Mouse (Mus musculus) limb, embryonic 10.5 days (tissue): ENCODE data around the gene Cd47. TPM values are rescaled to one million over a fixed set of nuclear protein-coding genes. Genes with fewer than 3 reads are reported as not detected.

Experiments used
- DNase-seq: peaks from one replicate; pipeline ENCODE4 v3.0.0-alpha.2; 2017; ENCODE audit warnings: low spot score
- H3K27ac ChIP-seq: fragments of 300-500 bp; sonication (generic); 2 replicates; pipeline ENCODE4 v1.5.1; 2016; ENCODE audit warnings: mild to moderate bottlenecking
- H3K27me3 ChIP-seq: fragments of 300-500 bp; sonication (generic); 2 replicates; pipeline ENCODE4 v1.6.1; 2016; ENCODE audit warnings: low read depth, mild to moderate bottlenecking; ENCODE audit not compliant: poor library complexity, severe bottlenecking
- H3K36me3 ChIP-seq: fragments of 300-500 bp; sonication (generic); 2 replicates; pipeline ENCODE4 v1.6.1; 2016; ENCODE audit warnings: mild to moderate bottlenecking, moderate library complexity
- H3K4me1 ChIP-seq: fragments of 300-500 bp; sonication (generic); 2 replicates; pipeline ENCODE4 v1.6.1; 2016
- H3K4me3 ChIP-seq: fragments of 300-500 bp; sonication (generic); 2 replicates; pipeline ENCODE4 v1.5.1; 2016; ENCODE audit warnings: mild to moderate bottlenecking, moderate library complexity
- H3K9me3 ChIP-seq: fragments of 300-500 bp; sonication (generic); replicated peaks from 2 replicates; pipeline ENCODE4 v1.6.1; 2016; ENCODE audit warnings: mild to moderate bottlenecking
- WGBS: fragments of 180-500 bp; shearing (Covaris S2); methylation state at CpG from one replicate; pipeline ENCODE4 v1.1.7; 2016; 5-methylcytosine and 5-hydroxymethylcytosine counted together
- polyA plus RNA-seq: library from polyadenylated mRNA; unstranded; fragments of >200 nt; fragmentation: Nextera tagmentation; extraction: Ambion mirVana; gene quantifications from 2 replicates; pipeline ENCODE4 v1.2.1, GENCODE M21; 2016

Gene Cd47
- polyA plus RNA-seq, 1 experiment from 2014 or later, result 26.6 TPM

DNA sequence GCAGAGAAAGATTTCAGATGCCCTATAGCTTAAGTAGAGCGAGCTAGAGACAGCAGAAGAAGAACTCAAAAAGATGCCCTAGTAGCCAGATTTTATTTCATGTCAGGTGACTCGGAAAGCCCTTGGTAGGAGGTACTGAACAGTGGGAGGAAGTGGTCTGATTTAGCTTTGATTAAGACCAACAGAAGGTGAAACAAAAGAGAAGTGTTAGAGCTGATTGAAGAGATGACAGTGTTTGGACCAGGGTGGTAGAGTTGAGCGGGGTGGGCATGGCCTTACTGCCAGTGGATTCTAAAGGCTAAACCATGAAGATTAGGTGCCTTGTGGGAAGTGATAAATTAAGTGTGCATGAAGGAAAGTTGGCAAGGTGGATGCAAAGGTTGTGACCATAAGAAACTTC, 162.0 kb downstream of the Cd47 start:
- DNase-seq, result no peak
- Histone ChIP-seq H3K27me3 (no peaks in the 10 kb centered on the region), H3K4me3 (no peak overlapping the region), H3K9me3 (no peaks in the 10 kb centered on the region), H3K36me3 (no peaks in the 10 kb centered on the region), H3K4me1 (peaks cover 9% of the 10 kb centered on the region), H3K27ac (no peak overlapping the region)
- 87% methylated on average over 3 of the region's 3 CpGs for WGBS

- 42% methylated on average over 7 of the region's 7 CpGs for WGBS
- Histone ChIP-seq H3K9me3 (no peaks in the 10 kb centered on the region), H3K4me3 (no peak overlapping the region), H3K4me1 (peaks cover 9% of the 10 kb centered on the region), H3K27me3 (no peaks in the 10 kb centered on the region), H3K36me3 (no peaks in the 10 kb centered on the region), H3K27ac (no peak overlapping the region)
- no peak for DNase-seq
Observed at GRCm38 (mm10) chr16:49964321-49964986, 164.1 kb downstream of the Cd47 start.

Other genes starting within 250 kb of the Cd47 start
- 20.7 and 23.1 TPM in 2 replicates for gene Ift57, start 101.3 kb upstream of the Cd47 start, polyA plus RNA-seq